28 mouse cellular contexts compared by ENCODE assay signal in the genomic region with DNA sequence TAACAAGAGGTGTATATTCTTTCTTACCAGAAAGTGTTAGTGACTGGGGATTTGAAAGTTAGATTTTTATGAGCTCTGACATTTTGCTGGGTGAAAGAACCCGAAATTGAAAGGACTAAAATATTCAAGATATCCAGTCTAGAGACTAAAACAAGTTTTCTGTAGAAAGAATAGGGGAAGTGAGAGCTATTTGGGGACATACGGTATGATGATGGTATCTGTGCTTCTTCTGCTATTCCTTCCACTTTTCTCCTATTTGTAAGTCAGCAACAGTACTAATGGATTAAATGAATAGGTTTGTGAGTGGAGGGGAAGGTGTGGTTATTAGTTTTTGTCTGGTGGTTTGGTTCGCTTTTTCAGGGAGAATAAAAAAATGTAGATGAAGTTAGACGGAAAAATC. TPM values are rescaled to one million over a fixed set of nuclear protein-coding genes. Genes with fewer than 3 reads are reported as not detected.
DNase-seq lines count a peak whose midpoint lies in the region; ATAC-seq lines count a peak whose summit lies in the region.
"Had no signal": no experiment of that assay in that cellular context is flagged by ENCODE, and none has a peak within 500 bp of the region (broad histone marks: within the 10 kb centered on the region; RNA-seq: fewer than 3 reads in every experiment).

No protein-coding gene starts in this region.

- no peaks in the 10 kb centered on the region for H3K9me3 ChIP-seq in forebrain, embryonic 12.5 days
- H3K9me3 ChIP-seq: forebrain, embryonic 10.5 days; G1E; heart, embryonic 10.5 days; heart, embryonic 13.5 days had no signal

- no peak overlapping the region for H3K9ac ChIP-seq in forebrain, embryonic 12.5 days
- H3K9ac ChIP-seq: forebrain, postnatal 0 days; heart, embryonic 13.5 days; hindbrain, embryonic 14.5 days had no signal

- H3K27me3 ChIP-seq in forebrain, embryonic 12.5 days, result no peaks in the 10 kb centered on the region
- H3K27me3 ChIP-seq: heart, embryonic 13.5 days had no signal

- no peaks in the 10 kb centered on the region for H3K4me1 ChIP-seq in forebrain, embryonic 12.5 days
- H3K4me1 ChIP-seq: forebrain, embryonic 10.5 days had no signal

- no peaks in the 10 kb centered on the region for H3K36me3 ChIP-seq in forebrain, embryonic 12.5 days (replicated peaks)
- H3K36me3 ChIP-seq: G1E had no signal

- ATAC-seq in megakaryocyte, adult 5-6 weeks (ENCODE audit: poor library complexity, severe bottlenecking), result peak; percentile 57; the same call in 1 of the 2 replicates
- no peak for ATAC-seq in forebrain, embryonic 12.5 days (ENCODE audit: low FRiP score)
- ATAC-seq: activated CD4-positive, CD25-positive, alpha-beta regulatory T cell, adult 4 months; forebrain, embryonic 14.5 days; forebrain, postnatal 0 days; hindbrain, postnatal 0 days; inflammation-experienced regulatory T-cells, adult 6 months; intestine, embryonic 16.5 days had no signal

- 89% methylated on average over 4 of the region's 4 CpGs for WGBS in forebrain, embryonic 12.5 days

- no peak overlapping the region for H3K4me2 ChIP-seq in forebrain, embryonic 12.5 days
- H3K4me2 ChIP-seq: heart, embryonic 13.5 days; hindbrain, embryonic 14.5 days had no signal

- DNase-seq in A20 (ENCODE audit: low read depth, low spot score) (peak; percentile 48), MEL-GATA-1-ER (ENCODE audit: extremely low read depth, low read depth) (peak; percentile 53)
- DNase-seq in adrenal gland, adult 2 months, result no peak
- DNase-seq in heart, adult 8-10 months (ENCODE audit: low spot score), result no peak
- no peak for DNase-seq in cerebellum, postnatal 14 days
- DNase-seq: adrenal gland, postnatal 14 days; cerebellum, adult 11 months; cerebellum, adult 2 months; cerebellum, adult 9-11 months; cerebellum, postnatal 36 days; forebrain, postnatal 0 days; gastrocnemius, adult 2 months; gastrocnemius, postnatal 14 days; heart, adult 18-20 months; heart, postnatal 14 days; heart, postnatal 4 days had no signal

- no peak overlapping the region for H3K4me3 ChIP-seq in forebrain, embryonic 12.5 days (replicated peaks)
- H3K4me3 ChIP-seq: forebrain, embryonic 10.5 days; gastrocnemius, adult 2 months; heart, embryonic 10.5 days; heart, embryonic 13.5 days had no signal

- no peak overlapping the region for H3K27ac ChIP-seq in forebrain, embryonic 12.5 days
- H3K27ac ChIP-seq: forebrain, embryonic 10.5 days; gastrocnemius, adult 2 months; heart, embryonic 10.5 days; heart, embryonic 13.5 days; hindbrain, embryonic 14.5 days; hindbrain, postnatal 0 days had no signal

RNA-seq across cellular contexts. Expression of gene Arhgap5, which starts 37.5 kb away (rescaled TPM):
- total RNA-seq in megakaryocyte, adult 5-6 weeks (2015), result 10.6 and 12.8 TPM in 2 replicates
- 14.8 and 15.7 TPM in 2 replicates for total RNA-seq in megakaryocyte, adult 5-6 weeks (2017)
- 63.9 and 64.7 TPM in 2 replicates for polyA plus RNA-seq in forebrain, embryonic 12.5 days (2016; fragmentation: Nextera tagmentation; extraction: Ambion mirVana)
- total RNA-seq in adrenal gland, adult 2 months (2021), result 10 to 100 TPM; 74.5 to 87.3 TPM
- 0.40 and 0.53 TPM in 2 replicates for polyA plus RNA-seq in adrenal gland, adult 2 months (2012; rRNA removed)
- 10 to 100 TPM; 69.3 to 74.4 (median 71.9) TPM for total RNA-seq in heart, adult 8-10 months (2022)
- polyA plus RNA-seq: G1E had no signal

Comparison
In these comparisons a context has a peak if more than half of its experiments do, and no peak if none do; other contexts are left out.
1. DNase-seq: peak in A20 (single experiment) and MEL-GATA-1-ER (single experiment); none in adrenal gland, adult 2 months (single experiment), heart, adult 8-10 months (single experiment) and cerebellum, postnatal 14 days (0 of 2).
2. RNA of gene Arhgap5, which starts 37.5 kb away (total RNA-seq): 74.5 to 87.3 TPM in adrenal gland, adult 2 months and 69.3 to 74.4 TPM in heart, adult 8-10 months; 10.6 to 15.7 TPM in megakaryocyte, adult 5-6 weeks; every median in the first group is over 4 times any median in the second.